Mouse (Mus musculus): Measurements from ENCODE around the gene Nin.
A peak's percentile ranks its signal among the peaks of the same experiment; 100 is the strongest.

The Nin gene

DNA sequence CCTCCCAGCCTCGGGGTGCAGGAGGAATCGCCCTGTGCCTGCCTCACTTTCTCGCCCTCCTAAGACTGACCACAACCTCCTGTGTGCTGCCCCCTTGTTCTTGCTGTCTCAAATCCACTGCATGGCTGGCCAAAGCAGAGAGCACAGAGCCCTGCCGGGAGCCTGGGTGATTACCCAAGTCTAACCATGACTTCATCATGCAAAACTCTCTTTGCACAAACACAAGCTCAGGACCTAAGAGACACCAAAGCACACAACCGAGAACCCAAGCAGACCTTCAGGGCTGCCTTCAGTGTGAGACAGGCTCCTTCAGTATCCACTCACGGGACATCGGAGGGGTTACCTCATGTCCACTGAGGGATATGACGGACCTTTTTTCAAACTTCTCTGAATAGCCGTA, 31.0 kb downstream of the Nin start:
- no peak for DNase-seq

DNA sequence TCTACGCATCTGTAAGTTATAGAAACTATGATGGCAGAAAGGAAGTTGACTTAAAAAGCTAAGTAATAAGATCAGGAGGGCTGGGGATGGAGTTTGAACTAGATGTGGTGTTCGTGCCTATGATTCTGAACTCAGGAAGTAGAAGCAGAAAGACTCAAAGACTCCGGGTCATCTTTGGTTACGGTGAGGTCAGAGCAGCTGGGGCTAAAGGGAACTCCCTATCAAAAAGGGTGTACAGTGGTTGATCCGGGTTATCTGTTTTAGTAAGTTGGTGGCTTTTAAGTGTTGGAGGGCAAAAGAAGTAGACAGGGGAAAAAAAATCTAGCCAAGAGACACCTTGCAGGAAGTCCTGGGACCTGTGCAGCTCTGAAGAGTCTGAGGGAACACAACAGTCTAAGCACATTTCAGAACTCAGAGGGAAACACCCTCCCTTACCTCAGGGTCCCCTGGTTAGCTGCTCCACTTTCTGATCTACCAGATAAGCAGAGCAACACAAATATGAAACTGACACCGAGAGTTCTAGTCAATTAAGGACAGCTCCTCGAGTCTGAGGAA, 35.0 kb downstream of the Nin start:
- no peak for DNase-seq

DNA sequence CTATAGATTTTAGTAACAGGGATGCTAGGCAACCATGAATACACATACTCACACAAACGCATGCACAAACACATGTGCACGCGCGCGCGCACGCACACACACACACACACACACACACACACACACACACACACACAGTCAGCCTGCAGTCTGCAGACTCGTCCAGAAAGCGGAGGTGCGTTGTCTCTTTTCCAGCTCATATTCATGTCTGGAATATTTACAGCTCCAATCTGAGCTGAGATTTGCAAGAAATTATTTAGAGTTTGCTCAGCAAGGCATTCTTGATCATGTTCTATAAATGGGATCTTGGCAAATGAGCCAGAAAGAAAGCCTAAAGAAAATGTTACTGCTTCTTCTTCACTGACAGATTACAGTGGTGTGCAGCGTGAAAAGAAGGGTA, 37.0 kb downstream of the Nin start:
- no peak for DNase-seq

DNA sequence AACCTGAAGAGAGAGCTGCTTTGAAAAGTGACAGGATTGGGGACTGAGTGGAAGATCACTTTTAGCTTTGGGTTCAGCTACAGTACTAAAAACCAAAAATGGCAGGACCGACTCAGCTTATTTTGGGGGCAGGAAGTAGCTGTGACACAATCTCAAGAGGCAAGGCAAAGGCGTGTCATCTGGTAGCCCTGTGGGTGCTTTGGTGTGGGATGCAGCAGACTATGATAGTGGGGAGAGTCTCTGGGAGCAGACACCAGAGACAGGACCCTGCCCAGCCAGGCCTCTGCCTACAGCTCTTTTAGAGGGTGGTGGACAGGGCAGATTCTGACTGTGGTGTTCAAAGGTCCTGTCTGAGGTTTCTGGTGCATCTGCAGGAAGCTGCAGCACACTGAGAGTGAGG, 38.5 kb downstream of the Nin start:
- DNase-seq: no peak

DNA sequence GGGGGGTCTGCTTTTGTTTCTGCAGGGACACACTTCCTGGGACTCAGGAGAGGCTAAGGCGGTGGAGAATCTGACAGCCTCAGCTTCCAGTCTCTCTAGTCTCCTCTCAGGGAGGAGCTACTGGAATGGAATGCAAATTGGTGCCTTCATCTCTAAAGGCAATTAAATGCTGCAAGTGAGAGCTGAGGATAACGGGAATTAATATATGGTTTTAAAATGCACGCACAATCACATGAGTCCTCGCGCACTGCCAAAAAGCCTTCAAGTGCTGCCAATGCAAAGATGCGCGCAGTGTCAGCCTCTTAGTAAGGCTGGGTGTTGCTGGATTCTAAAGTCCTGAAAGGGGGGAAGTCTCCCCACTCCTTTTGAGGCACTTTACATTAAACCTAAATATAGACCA, 42.6 kb downstream of the Nin start:
- DNase-seq: no peak

DNA sequence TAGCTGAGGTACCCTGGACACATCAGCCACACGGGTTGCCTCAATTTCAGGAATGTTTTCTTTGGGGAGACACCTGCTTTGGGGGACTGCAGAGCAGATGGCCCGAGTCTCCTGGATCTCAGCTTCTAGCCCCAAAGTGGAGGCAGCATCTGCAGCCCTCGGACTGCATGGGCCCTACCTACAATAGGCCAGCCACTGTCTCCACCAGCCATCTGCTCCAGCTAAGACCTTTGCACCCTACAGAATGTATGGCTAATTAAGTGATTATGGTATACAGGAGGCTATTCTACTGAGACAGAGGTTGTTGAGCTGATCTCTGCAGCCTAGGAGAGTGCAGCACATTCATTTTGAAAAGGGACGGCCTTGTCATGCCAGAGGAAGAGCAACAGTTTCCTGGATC, 43.2 kb downstream of the Nin start:
- DNase-seq: no peak

DNA sequence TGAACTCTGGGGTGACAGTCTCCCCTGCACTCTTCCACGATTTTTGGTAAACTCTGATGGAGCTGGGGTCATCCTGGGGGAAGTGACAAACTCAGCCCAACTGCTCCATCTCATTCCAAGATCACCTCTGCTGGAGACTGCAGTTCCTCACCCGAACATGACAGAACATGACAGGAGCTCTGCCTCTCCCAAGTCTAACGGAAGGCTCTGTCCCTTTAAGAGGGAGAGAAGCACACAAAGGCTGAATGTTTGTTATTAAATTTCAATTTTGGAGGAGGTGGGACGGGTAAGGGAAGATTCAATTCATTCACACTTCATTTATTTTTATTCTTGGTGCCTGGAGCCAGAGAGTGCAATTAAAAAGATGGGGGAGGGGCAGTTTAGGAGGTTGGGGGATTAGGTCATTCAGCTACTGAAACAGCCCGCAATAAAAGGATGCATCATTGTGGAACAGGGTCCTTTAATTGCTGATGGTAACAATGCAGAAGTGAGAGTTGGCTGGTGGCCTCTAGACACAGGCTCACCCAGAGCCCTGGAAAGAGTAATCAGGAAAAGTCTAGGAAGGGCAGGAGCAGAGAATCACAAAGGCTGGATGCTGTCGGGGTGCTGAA, 44.8 kb downstream of the Nin start:
- no peak for DNase-seq

DNA sequence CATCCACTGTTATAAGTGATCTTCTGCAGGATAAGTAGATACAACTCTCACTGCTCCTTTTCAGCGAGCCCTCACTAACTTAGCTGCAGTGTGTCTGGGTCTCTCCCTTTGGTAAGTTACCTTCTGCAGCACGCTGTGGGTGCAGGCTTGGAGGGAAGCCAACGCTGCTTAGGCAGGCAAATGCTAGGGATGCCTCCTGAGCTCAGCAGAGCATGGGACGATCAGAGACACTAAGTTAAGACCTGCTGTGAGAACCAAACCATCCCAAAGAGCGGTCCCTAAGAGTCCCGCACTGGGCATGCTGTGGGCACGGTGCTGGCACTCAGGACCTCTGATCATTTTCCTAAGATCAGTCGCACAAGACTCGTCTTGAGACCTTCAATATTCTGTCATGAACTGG, 45.7 kb downstream of the Nin start:
- DNase-seq: no peak

DNA sequence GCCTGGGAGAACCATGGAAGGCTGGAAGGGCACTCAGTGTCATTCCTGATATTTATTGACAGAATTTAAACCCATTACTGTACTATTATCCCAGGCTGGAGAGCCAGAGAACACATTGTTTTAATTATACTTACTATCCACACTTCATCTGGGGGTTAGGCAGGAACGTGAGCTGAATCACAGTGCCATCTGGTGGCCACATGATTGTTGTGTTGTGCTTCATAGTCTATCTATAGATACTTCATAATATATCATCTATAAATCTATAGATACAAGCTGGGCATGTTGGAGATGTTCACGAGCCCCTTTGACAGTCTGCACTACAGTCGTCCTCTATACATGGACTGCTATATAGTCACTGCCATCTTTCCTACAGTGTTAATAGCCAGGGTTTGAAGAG, 51.4 kb downstream of the Nin start:
- peak; percentile 33 to 50 for DNase-seq

DNA sequence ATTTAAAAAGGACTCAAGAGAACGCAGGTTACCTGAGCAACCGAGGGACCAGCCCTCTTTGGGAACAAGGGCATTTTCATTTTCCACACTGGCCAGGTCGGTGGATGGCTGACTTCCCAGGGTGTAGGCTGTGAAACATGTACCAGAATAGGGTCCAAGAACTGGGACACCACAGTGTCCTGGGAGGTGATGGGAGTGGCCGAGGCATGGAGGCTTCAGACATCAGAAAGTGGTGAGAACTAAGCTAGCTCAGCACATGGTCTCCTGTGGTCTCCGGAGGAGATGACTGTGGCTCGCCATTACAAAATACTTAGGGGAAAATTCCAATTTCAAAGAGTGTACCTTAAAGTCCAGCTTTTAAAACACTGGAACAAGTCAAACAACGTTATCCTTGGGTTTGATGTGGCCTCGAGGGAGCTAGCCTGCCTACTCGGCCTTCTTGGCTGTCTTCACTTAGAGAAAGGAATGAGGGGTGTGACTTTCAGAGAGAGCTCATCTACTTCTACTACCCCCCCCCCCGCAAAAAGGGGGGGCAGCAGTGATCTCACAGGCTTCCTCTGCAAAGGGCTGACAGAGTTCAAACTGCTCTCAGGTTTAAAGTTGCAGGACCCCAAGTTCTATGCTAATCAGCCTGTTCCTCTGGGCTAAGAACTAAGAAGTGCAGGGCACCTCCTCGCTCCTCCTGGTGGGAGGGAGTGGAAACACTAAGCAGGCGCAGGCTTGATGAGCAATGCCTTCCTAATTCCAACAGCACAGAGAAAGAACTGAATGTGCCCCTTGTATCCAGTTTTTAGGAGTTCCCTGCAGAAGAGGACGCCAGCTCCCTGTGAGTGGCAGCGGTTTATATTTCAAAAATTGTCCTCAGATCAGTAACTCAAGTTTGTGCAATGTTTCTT, 54.3 kb downstream of the Nin start:
- peak; percentile 35 to 46 for DNase-seq

DNA sequence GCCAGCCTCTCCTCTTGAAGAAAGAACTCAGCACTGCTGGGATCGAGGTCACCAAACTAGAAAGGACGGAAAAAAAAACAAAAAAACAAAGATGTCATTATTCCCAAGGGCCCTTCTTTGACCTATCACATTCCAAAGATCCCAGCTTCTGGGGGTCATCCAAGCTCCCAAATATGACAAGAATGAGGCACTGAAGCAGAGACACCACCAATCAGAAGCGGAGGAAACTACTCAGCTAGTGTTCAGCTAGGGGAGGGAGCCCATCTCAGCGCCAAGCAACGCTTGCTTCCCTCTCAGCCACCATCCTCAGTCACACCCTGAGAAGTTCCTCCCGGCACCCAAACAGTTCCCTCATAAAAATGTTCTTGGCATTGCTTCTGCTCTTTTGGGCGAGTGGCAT, 62.8 kb downstream of the Nin start:
- peak; percentile 42 to 64 for DNase-seq

DNA sequence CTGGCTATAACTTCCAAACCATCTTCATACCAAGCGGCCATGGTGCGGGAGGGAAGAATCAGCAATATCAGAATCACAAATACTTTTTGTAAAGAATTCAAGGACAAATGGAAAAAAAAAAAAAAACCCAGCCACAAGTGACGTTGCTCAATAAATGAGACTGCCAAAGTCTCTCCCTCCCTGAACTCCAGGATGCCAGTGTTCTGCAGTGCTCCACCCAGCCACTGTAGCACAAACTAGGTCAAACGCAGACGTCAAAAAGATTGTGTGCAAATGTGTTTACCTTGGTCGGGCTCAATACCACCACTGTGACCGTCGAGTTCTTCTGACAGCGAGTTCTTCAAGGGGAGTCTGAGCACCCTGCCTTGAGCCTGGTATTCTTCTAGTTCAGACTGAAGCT, 64.8 kb downstream of the Nin start:
- peak in 1 of 2 experiments; percentile 34 for DNase-seq

DNA sequence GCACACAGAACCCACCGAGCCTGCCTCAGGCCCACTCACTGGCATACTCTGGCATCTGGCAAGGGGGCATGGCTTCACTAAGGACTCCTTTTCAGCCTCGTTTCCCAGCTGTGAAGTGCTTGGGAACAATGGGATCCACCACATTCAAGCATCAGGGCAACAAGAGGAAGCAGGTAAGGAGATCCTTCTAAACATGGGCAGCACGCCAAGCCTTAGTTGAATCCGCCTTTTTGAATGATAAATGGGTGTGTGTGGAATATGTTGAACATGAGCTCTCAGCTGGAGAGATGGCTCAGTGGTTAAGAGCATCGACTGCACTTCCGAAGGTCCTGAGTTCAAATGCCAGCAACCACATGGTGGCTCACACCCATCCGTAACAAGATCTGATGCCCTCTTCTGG, 66.2 kb downstream of the Nin start:
- DNase-seq: peak in 1 of 2 experiments; percentile 26

DNA sequence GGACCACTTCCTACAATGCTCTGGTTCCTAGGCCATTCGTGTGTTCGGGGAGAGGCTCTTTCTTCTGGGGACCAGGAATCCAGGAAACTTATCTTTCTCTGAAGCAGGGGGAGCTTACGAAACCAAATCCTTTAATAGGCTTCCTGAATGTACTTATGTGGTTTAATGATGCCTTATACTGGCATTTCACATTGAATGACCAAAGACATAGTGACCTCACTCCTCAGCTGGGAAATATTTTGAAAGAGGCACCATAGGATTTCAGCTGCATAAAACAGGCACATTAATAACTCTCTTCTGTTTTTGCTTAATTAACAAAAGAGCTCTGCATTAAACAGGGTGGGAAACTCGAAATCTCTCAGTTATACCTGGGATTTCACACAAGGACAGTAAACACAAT, 69.2 kb downstream of the Nin start:
- no peak for DNase-seq

DNA sequence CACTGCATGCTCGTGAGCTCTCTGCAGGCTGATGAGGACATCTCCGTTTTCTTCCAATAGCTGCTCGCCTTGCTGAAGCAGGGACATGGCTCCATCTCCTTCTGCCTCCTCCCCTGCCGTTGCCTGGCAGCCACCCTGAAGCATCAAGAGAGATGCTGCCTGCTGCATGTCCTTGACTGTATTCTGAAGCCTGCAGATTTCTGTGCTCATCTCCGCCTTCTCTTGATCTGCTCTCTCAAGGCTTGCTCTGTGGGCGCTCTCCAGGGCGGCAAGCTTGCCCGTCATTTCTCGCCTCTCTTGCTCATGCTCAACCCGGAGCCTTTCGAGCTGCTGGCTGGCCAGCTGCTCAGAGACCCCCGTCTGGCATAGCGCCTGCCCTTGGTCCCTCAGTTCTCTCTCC, 70.1 kb downstream of the Nin start:
- DNase-seq: no peak

DNA sequence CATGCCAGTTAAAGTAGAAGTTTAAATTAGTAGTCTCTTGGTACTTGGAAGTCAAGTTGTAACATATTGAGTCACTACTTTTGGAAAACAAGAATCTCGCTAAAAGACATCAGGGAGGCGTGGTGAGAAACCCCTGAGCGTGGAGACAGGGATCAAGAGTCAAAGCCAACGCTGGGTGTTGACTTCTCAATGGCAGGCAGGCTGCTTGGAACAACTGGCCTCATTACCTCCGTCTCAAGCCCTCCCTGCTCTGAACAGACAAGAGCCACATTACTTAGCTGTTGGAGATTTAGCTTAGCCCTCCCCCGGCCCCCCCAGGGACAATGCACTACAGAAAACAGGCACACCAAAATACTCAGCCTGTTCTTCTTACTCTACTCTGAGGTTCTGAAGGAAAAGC, 72.5 kb downstream of the Nin start:
- DNase-seq: no peak

DNA sequence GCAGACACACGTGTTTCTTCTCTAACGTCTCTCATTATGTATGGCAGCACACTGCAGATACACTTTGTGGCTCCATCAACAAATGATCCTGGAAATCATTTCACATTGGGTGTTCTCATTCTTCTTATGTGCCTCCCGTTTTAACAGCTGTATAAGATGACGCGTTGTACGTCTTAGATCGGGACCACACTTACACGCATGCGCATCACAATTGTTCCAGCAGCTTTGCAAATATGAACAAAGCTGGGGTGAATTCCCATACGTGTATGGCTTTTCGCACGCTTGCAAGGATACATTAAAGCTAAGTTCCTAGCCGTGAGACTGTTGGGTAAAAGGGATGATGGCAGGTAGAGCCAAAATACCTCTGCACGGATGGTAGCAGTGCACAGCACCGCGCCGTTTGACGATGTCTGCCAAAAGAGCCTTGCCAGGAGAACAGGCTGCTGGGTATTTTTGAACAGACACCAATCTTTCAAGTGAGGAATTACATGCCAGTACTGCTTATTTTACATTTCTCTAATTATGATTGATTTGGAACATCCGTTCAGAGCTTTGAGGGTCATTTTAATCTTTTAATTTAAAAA, 76.7 kb downstream of the Nin start:
- DNase-seq: no peak

DNA sequence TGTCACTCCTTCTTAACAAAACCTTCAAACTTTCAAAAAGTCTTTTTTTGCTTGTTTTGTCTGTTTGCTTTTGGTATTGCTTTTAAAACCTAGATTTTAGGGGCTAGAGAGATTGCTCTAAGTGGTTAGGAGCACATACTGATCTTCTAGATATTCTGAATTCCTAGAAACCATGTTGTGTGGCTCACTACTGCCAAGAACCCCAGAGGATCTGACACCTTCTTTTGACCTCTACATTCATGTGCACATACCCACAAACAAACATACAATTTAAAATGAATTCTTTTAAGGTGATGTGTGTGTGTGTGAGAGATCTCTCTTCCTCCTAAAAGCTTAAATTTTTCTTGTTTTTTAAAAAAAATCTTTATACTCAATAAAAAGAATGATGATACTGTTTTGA, 87.3 kb downstream of the Nin start:
- DNase-seq: no peak

DNA sequence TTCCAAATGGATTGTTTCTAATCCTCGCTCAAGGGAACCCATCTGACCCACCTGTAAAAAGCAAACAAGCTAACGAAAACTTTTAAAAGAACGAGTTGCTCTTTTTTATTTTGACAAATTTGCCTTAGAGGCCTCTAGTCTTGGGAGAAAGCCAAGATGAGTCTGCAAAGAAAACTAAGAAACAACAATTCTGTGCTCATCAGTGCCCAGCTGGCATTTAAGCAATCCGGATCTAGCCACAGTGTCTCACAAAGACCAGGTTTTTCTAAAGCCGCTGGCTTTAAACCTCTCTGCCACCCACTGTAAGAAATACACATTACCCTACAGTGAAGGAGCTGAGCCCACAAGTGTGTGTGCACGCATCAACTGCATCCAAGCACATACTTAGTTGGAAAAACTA, 88.1 kb downstream of the Nin start:
- no peak for DNase-seq

DNA sequence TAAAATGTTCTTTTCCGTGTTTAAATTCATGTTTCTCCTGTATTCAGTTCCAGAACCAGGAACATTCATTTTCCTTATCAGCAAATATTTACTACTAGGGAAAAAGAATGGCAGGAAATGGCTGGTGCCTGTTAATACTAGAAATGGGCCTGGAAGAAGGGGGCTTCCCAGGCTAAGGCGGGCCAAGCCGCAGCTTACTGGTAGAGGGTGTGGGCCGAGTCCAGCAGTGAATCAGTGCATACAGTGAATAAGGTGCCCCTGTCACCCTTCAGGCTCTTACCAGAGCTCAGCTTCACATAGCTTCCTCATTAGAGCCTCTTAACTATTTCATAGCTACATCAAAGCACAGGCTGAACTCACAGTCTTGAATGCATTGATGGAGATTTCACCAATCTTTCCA, 89.9 kb downstream of the Nin start:
- DNase-seq: peak in 1 of 2 experiments; percentile 33

DNA sequence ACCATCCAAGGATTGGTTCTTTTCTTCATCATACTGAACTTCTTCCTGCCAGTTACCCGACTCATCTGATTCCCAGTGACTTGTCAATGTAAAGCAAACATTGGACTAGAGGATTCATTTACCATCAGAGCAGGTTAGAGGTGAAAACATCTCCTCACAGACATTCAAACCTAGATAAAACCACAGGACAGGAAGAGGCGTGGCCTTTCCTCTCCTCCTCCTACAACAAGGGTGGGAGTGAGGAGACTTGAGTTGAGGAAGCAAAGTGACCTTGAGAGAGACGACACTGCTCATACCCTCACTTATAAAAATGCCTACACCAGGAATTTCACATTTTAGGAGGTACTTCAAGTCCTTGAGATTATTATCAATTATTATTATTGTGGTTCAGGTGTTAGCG, 95.4 kb downstream of the Nin start:
- DNase-seq: no peak

DNA sequence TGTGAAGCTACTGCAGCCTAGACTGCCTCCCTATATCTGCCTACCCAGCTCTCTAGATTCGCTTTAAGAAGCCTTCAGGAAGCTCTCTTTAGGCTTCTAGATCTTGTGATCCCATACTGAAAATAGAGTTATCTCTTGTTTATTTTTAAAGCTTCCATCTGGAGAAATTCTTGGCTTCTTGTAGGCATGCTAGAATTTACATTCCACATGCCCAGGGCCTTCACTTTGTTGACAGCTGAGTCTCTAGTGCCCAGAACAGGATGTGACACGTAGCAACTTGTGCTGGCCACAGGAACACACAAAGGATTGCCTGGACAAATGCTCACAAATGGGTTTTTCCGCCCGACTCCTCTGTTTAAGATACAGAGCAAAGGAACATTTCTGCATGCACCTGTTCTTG, 97.6 kb downstream of the Nin start:
- peak; percentile 22 to 53 for DNase-seq

DNA sequence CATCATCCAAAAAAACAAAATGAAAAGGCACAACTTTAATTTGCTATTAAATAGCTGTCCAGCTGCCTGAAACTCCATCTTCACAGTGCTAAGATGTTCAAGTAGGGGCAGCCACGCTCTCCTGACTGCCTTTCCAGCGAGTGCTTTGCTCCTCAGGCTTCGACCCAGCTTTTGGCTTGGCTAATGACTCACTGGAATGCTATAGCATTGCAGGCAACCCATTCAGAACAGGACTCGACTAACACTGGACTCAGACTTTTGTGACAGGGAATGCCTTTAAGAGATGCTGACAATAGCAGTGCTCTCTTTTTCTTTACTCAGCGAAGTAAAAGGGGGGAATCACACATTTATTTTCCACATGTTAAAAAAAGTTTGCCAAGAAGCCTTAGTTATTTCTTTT, 101.8 kb downstream of the Nin start:
- DNase-seq: no peak

DNA sequence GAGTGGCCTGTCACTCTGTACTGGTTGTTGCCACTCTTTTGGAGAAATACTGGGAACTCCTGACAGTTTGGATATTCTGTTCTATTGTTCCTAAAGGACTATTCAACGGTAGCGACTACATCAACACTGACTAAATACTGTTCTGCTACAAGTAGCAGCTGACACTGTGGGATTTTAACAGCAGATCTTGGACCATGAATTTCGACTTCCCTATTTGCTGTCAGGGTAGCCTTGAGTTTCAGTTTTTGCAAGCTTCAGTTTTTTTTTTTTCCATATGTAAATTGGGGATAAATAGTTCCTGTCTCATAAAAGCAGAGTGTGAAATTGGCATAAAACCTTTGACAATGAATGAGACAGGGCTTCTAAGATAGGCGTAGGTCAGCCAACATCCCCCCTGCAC, 103.2 kb downstream of the Nin start:
- DNase-seq: no peak

All from lung, adult 18-20 months (tissue).